Mouse (Mus musculus) lung, adult 2 months (tissue): ENCODE results near the gene C77080.

Experiments
- CTCF ChIP-seq: fragments of 200-500 bp; IDR thresholded peaks from 2 replicates; pipeline ENCODE4 v1.5.1; 2011; ENCODE audit warnings: mild to moderate bottlenecking, low read length, control low read depth; ENCODE audit not compliant: insufficient read depth
- POLR2A ChIP-seq: fragments of 200-500 bp; IDR thresholded peaks from 2 replicates; pipeline ENCODE4 v1.6.1; 2011; ENCODE audit warnings: low read depth, mild to moderate bottlenecking, control low read depth, low read length, borderline replicate concordance; ENCODE audit errors: extremely low read depth

- TF ChIP-seq CTCF (no peak), POLR2A (no peak)
Measured at GRCm38 (mm10) chr4:129284685-129285084, 23.5 kb upstream of the C77080 start.
